Mouse (Mus musculus) cortical plate, adult 2 months (tissue): ENCODE results near the gene C330007P06Rik.

Experiments
- CTCF ChIP-seq: fragments of 200-500 bp; IDR thresholded peaks from 2 replicates; pipeline ENCODE4 v1.5.1; 2011; ENCODE audit warnings: mild to moderate bottlenecking, control low read depth, low read length; ENCODE audit not compliant: insufficient read depth; ENCODE audit errors: extremely low read depth
- POLR2A ChIP-seq: fragments of 200-500 bp; IDR thresholded peaks from 2 replicates; pipeline ENCODE4 v1.6.1; 2011; ENCODE audit warnings: mild to moderate bottlenecking, low read length, control low read depth; ENCODE audit not compliant: insufficient read depth; ENCODE audit errors: extremely low read depth

GRCm38 (mm10) chrX:36816368-36816899, 57.5 kb downstream of the C330007P06Rik start:
- TF ChIP-seq CTCF: no peak
- no peak for TF ChIP-seq POLR2A
